Mouse (Mus musculus) myocyte (in vitro differentiated cells): ENCODE data around the gene 4921524J17Rik.

ENCODE experiments used
- E2F4 ChIP-seq: IDR thresholded peaks from one replicate; pipeline ENCODE4 v1.6.1; 2011; ENCODE audit warnings: mild to moderate bottlenecking, control low read depth, moderate library complexity; ENCODE audit not compliant: insufficient read depth
- MYOD1 ChIP-seq, 3 experiments: IDR thresholded peaks; one replicate each; pipeline ENCODE4 v1.6.1; 2011; ENCODE audit warnings: control low read depth in 2 of 3, low read depth in 2 of 3, mild to moderate bottlenecking in 2 of 3, moderate library complexity in 1 of 3; ENCODE audit not compliant: insufficient read length in 2 of 3, control insufficient read depth in 1 of 3
- MYOG ChIP-seq, 3 experiments: IDR thresholded peaks; one replicate each; pipeline ENCODE4 v1.6.1; 2011; ENCODE audit warnings: control low read depth in 2 of 3, low read depth in 2 of 3, mild to moderate bottlenecking in 2 of 3; ENCODE audit not compliant: insufficient read length in 2 of 3, control insufficient read depth in 1 of 3, insufficient read depth in 1 of 3
- POLR2A ChIP-seq: IDR thresholded peaks from one replicate; pipeline ENCODE4 v1.6.1; 2011; ENCODE audit warnings: low read depth, mild to moderate bottlenecking, control low read depth, moderate library complexity; ENCODE audit not compliant: insufficient read length
- SRF ChIP-seq: IDR thresholded peaks from one replicate; pipeline ENCODE4 v1.6.1; 2011; ENCODE audit warnings: low read depth; ENCODE audit not compliant: control insufficient read depth, insufficient read length
- TCF3 ChIP-seq: IDR thresholded peaks from one replicate; pipeline ENCODE4 v1.6.1; 2011; ENCODE audit warnings: low read depth, control low read depth; ENCODE audit not compliant: insufficient read length

DNA sequence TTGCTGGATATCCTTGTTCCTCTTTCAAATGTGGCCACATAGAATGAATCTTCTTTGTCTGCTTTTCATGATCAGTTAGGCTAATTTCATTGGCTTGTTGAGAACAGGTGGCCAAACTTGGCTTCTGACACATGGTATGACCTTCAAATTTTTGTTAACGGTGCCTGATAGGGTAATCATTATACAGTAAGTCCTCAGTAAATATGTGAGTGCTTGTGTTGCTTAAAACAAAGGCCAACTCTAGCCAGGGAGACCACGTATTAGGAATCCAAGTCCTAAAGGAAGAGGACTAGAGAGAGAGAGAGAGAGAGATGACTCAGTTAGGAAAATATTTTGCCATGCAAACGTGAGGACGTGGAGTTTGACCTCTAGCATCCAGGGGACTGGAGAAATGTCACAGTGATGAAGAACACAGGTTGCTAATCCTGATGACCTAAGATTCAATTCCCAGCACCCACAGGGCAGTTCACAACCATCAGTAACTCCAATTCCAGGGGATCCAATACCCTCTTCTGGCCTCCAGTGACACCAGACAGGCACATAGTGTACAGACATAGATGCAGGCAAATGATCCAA, 44.4 kb upstream of the 4921524J17Rik start:
- TF ChIP-seq POLR2A = no peak
- no peak for TF ChIP-seq E2F4
- TF ChIP-seq TCF3 = no peak
- TF ChIP-seq MYOD1 (IDR thresholded peaks at IDR 0.05; ENCODE audit: control insufficient read depth in 1 of 3, insufficient read length in 2 of 3, low read depth in 2 of 3) = no peak
- no peak for TF ChIP-seq SRF
- TF ChIP-seq MYOG (IDR thresholded peaks at IDR 0.05; ENCODE audit: control insufficient read depth in 1 of 3, insufficient read depth in 1 of 3, insufficient read length in 2 of 3, low read depth in 2 of 3) = no peak
